Mouse (Mus musculus): ENCODE results near the gene Slc44a1. TPM values are rescaled to one million over a fixed set of nuclear protein-coding genes. Genes with fewer than 3 reads are reported as not detected.

Gene Slc44a1
- polyA plus RNA-seq (2012; ENCODE audit: low replicate concordance): 4.1 and 12.5 TPM in 2 replicates

DNA sequence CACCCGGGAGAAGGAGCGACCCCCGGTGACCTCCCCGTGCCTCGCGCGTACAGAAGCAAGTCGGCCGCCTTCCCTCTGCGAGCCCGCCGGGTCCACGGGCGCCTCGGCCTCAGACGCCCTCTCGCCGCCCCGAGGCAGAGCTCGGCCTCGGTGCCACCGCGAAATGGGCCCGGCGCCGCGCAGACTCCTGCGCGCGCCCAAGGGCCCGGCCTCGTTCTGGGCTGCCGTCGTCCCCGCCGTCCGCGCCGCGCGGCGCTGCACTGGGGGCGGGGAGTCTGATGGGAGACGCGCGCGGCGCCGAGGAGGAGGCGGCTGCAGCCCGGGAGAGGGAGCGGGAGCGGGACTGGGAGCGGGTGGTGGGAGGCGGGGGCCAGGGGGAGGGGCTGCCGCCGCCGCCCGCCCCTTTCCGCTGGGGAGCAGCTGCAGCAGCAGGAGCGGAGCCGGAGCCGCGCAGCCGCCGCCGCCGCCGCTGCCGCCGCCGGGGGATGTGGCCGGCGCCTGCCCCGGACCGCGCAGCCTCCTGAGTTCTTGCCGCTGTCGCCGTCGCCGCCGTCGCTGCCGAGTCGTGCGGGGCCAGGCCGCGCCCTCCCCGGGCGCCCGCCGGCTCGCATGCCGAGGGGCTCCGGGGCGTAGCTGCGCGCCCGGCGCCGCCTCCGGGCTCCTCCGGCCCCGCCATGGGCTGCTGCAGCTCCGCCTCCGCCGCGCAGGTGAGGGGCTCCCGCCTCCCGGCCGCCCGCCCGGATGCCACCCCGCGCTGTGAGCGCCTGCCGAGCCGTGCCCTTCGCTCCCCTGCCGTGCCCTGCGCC lies at the start of gene Slc44a1:
Gene Slc44a1, plus strand, starts transcription at position 404 of the 806 bp plus-strand sequence.

DNA sequence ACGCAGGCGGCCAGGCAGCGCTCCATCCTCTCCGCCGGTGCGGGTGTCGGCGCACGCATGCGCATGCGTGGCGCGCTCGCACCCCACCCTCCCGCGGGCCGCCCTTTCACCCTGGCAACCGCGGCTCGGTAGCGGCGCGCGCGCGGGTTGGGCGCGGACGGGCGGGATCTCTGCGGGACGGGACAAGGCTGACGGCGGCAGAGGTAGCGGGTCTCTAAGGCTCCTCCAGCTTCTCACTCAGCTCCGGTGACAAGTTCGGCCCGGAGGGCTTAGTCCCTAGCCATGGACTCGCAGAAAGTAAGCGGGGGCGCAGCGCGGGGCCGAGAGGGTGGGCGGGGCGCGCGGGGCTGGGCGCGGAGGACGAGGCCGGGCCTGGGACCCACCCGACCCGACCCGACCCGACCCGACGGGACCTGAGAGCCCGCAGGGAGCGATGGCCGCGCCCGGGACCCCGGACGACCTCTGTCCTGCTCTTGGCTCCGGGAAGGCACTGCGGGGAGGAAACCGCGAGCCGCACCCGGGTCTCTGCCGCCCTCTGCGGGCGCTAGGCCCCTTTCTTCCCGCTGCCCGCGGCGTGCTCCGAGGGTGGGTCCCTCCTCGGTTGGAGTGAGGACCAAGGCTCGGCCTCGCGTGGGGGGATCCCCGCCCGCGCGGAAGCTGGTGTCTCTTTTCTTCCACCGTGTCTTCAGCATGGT lies 191.2 kb downstream of the Slc44a1 start, which contains the start of gene Fsd1l:
Gene Fsd1l, plus strand, starts transcription at position 156 of the 695 bp plus-strand sequence.

Other genes with a start within 250 kb of the Slc44a1 start
- 0.20 TPM in 1 of 2 replicates, not detected in the other for gene Fsd1l, start 191.1 kb downstream of the Slc44a1 start, polyA plus RNA-seq (2012; ENCODE audit: low replicate concordance)